Mouse (Mus musculus) heart, embryonic 14.5 days (tissue): Measurements from ENCODE around the gene Vmn1r54. TPM values are rescaled to one million over a fixed set of nuclear protein-coding genes. Genes with fewer than 3 reads are reported as not detected.
"Not testable (repeated sequence)": the region's sequence is repeated elsewhere in the genome, so short reads cannot be mapped to it uniquely, and the experiment has no call there.

Source experiments
- ATAC-seq: fragments of 200-750 bp; cut with Nextera tagmentation; 2 replicates; pipeline ENCODE4 v1.8.0; 2017; ENCODE audit warnings: low read depth, moderate TSS enrichment; ENCODE audit not compliant: insufficient number of reproducible peaks, insufficient read depth, low FRiP score
- H3K27ac ChIP-seq, 2 experiments: fragments of 200-500 bp in 1 of 2; fragments of 300-500 bp in 1 of 2; sonication (generic) in 1 of 2; replicated peaks in 1 of 2; 2 replicates each; pipeline ENCODE4 v1.5.1; 2012 to 2014; ENCODE audit warnings: low read depth in 2 of 2, low read length in 2 of 2, control low read depth in 1 of 2, mild to moderate bottlenecking in 1 of 2, mixed read lengths in 1 of 2; ENCODE audit not compliant: control insufficient read depth in 1 of 2, insufficient read depth in 1 of 2
- H3K27me3 ChIP-seq: fragments of 300-500 bp; sonication (generic); 2 replicates; pipeline ENCODE4 v1.6.1; 2014; ENCODE audit warnings: mild to moderate bottlenecking, low read length, control low read depth; ENCODE audit not compliant: control insufficient read depth, insufficient read depth
- H3K36me3 ChIP-seq: fragments of 300-500 bp; sonication (generic); 2 replicates; pipeline ENCODE4 v1.6.1; 2014; ENCODE audit warnings: mild to moderate bottlenecking, control low read depth, low read length, mixed read lengths; ENCODE audit not compliant: control insufficient read depth, insufficient read depth
- H3K4me1 ChIP-seq, 2 experiments: fragments of 200-500 bp in 1 of 2; fragments of 300-500 bp in 1 of 2; sonication (generic) in 1 of 2; 2 replicates each; pipeline ENCODE4 v1.6.1; 2012 to 2014; ENCODE audit warnings: low read length in 2 of 2, control low read depth in 1 of 2, mixed read lengths in 1 of 2; ENCODE audit not compliant: control insufficient read depth in 2 of 2, insufficient read depth in 2 of 2
- H3K4me2 ChIP-seq: fragments of 300-500 bp; sonication (generic); 2 replicates; pipeline ENCODE4 v1.6.1; 2014; ENCODE audit warnings: mild to moderate bottlenecking, low read length
- H3K4me3 ChIP-seq, 2 experiments: fragments of 200-500 bp in 1 of 2; fragments of 300-500 bp in 1 of 2; sonication (generic) in 1 of 2; 2 replicates each; pipeline ENCODE4 v1.5.1; 2012 to 2014; ENCODE audit warnings: low read length in 2 of 2, mild to moderate bottlenecking in 2 of 2, control low read depth in 1 of 2, low read depth in 1 of 2, moderate library complexity in 1 of 2; ENCODE audit not compliant: control insufficient read depth in 1 of 2, insufficient read depth in 1 of 2
- H3K9ac ChIP-seq: fragments of 300-500 bp; sonication (generic); 2 replicates; pipeline ENCODE4 v1.6.1; 2014; ENCODE audit warnings: mild to moderate bottlenecking, low read length
- H3K9me3 ChIP-seq: fragments of 300-500 bp; sonication (generic); 2 replicates; pipeline ENCODE4 v1.6.1; 2016; ENCODE audit warnings: low read length, control low read depth; ENCODE audit not compliant: control insufficient read depth
- WGBS: fragments of 180-500 bp; shearing (Covaris S2); extraction: QIAGEN DNeasy Blood & Tissue Kit; methylation state at CpG from one replicate; pipeline ENCODE4 v1.1.7; 2014; 5-methylcytosine and 5-hydroxymethylcytosine counted together
- polyA plus RNA-seq: library from polyadenylated mRNA; unstranded; fragments of >200 nt; fragmentation: Nextera tagmentation; extraction: Ambion mirVana; gene quantifications from 2 replicates; pipeline ENCODE4 v1.2.1, GENCODE M21; 2014

Vmn1r54 gene
- polyA plus RNA-seq = not detected in 2 replicates

DNA sequence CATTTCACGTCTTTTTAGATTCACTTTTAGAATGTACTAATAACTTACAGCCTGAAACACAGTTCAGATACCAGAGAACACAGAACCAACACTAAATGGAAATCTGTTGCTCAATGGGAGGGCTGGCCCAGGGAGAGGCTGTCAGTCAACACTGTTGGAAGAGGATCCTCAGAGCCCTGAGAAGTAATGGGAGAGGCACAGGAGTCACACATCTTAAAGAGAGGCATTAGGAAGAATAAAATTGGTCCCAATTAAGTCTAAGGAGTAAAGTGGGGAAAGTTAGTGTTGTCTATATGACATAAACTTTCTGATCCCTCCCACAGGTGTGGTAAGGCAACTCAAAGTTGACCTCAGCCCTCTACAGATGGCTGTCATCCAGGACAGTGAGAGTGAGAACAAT, at the start of gene Vmn1r54:
TSS of gene Vmn1r54 (plus strand) at position 301 of the 400 bp plus-strand sequence.
- Histone ChIP-seq H3K9ac (no peak within 1 kb of the TSS), H3K4me3 (no peak within 1 kb of the TSS), H3K36me3 (no peaks in the 10 kb centered on the region), H3K9me3 (no peaks in the 10 kb centered on the region), H3K4me1 (no peaks in the 10 kb centered on the region), H3K27me3 (no peaks in the 10 kb centered on the region), H3K4me2 (no peak within 1 kb of the TSS), H3K27ac (no peak within 1 kb of the TSS)
- ATAC-seq = no peak
- WGBS = 39% methylated on average over 1 of the region's 1 CpGs

DNA sequence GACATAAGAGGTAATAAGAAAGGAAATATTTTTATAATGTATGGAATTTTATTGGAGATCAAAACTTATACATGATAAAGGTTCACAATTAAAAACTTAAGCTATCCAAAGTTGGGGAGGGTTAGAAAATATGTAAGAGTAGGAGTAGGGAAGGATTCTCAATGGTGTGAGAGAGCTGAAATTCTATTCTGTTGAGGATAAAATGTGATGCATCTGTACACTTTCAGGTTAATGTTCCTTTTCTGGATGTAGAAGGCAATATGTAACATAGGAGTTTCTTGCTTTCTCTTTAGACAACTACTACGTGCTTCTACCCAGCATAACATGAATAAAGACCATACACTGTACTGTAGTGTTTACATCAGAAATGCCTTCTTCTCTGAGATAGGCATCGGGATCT, 43.6 kb upstream of the Vmn1r54 start, which contains the start of gene V1ra8:
TSS of gene V1ra8 (plus strand) at position 301 of the 400 bp plus-strand sequence.
- H3K36me3 ChIP-seq, H3K4me1 ChIP-seq, H3K9me3 ChIP-seq, H3K4me2 ChIP-seq, H3K9ac ChIP-seq, H3K27me3 ChIP-seq, H3K4me3 ChIP-seq, H3K27ac ChIP-seq, ATAC-seq: not testable (repeated sequence)
- 69% methylated on average over 1 of the region's 2 CpGs for WGBS

DNA sequence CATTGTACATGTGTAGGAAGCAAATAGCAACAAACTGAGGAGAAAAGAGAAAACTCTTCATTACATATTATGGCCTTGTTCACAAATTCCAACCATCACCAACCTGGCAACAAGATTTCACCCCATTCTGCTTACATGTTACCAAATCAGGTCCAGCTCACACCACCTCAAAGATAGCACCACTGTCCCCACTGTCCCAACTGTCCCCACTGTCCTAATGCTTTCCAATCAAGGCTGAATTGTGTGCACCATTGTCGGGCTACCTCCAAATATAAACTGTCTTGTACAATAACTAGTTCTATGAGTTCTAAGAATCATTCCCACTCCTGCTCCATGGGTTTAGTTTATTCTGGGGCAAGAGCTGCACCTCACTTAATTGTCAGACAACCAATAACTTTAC, 21.8 kb upstream of the Vmn1r54 start, which contains the start of gene Vmn1r53:
TSS of gene Vmn1r53 (minus strand) at position 101 of the 400 bp plus-strand sequence.
- no peak within 1 kb of the TSS for H3K4me3 ChIP-seq
- ATAC-seq = no peak
- H3K9me3 ChIP-seq = peaks cover 12% of the 10 kb centered on the region
- WGBS = 76% methylated on average over 1 of the region's 1 CpGs
- H3K36me3 ChIP-seq = no peaks in the 10 kb centered on the region
- no peak within 1 kb of the TSS for H3K27ac ChIP-seq
- no peaks in the 10 kb centered on the region for H3K4me1 ChIP-seq
- H3K9ac ChIP-seq = no peak within 1 kb of the TSS
- no peak within 1 kb of the TSS for H3K4me2 ChIP-seq
- H3K27me3 ChIP-seq = no peaks in the 10 kb centered on the region

DNA sequence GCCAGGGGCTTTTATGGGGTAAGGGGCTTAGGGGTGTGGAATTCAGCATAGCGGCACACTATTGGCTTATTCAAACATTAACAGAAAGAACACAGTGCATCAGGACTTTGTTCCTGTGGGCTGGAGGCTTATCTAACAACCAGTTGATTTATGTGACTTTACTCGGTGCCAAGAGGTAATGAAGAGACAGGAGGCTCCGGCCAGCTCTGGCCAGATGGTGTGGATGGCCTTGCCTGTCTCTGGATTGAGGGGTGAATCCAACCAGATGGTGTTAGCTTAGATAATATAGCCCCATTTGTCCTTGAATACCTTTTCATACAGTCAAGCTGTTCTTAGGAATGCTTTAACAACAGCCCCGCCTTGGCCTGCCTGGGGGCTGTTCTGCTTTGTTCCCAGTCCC, 14.0 kb upstream of the Vmn1r54 start:
- not testable (repeated sequence) for H3K4me2 ChIP-seq, H3K9ac ChIP-seq, H3K27ac ChIP-seq, H3K36me3 ChIP-seq, ATAC-seq, H3K27me3 ChIP-seq, H3K4me1 ChIP-seq, H3K4me3 ChIP-seq
- H3K9me3 ChIP-seq = peaks cover 13% of the 10 kb centered on the region
- WGBS = 79% methylated on average over 4 of the region's 4 CpGs

DNA sequence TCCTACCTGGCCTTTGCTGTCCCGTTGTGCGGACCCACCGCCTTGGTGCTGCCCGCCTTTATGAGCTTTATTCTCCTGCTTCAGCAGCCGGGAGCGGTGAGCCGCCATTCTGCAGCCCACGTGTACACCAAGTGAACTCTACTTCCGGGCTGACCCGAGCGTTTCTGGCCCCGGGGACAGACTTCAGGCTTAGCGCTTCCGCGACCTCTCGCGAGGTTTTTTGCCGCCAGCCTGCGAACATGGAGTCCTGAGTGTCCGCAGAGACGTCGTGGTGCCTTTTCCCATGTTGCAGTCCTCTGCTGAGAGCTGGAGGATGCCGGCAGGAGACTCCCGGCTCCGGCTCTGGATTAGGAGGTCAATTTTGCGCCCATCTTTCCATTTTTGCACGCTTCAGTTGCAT, 13.4 kb upstream of the Vmn1r54 start:
- no peak overlapping the region for H3K9ac ChIP-seq
- no peak overlapping the region for H3K27ac ChIP-seq
- no peaks in the 10 kb centered on the region for H3K36me3 ChIP-seq
- no peaks in the 10 kb centered on the region for H3K27me3 ChIP-seq
- H3K4me3 ChIP-seq = no peak overlapping the region
- H3K4me2 ChIP-seq = no peak overlapping the region
- WGBS = 53% methylated on average over 27 of the region's 27 CpGs
- no peak for ATAC-seq
- peaks cover 11% of the 10 kb centered on the region; the same call in 1 of the 2 replicates for H3K9me3 ChIP-seq
- no peaks in the 10 kb centered on the region for H3K4me1 ChIP-seq

DNA sequence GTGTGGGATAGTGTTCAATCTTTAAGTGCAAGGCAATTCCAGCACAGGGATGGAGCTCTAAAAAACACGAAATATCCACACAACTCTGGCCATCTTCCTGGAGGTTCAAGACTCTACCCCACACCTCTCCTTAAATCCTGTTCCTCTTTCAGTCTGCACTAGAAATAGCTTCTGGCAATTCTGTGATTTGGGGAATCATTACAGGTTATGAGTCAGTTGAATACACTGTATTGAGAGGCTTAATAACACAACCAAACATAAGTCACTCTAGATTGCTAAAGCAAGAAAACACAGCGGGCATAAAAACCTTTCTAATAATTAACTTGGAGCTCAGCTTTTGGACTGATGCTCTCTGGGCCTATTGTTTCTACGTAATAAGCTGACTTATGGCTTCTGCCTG, 2.1 kb upstream of the Vmn1r54 start:
- WGBS = 71% methylated on average over 3 of the region's 3 CpGs
- H3K4me2 ChIP-seq = no peak overlapping the region
- no peak for ATAC-seq
- no peak overlapping the region for H3K27ac ChIP-seq
- no peak overlapping the region for H3K4me3 ChIP-seq
- no peaks in the 10 kb centered on the region for H3K4me1 ChIP-seq
- no peak overlapping the region for H3K9ac ChIP-seq
- H3K9me3 ChIP-seq = no peaks in the 10 kb centered on the region
- no peaks in the 10 kb centered on the region for H3K36me3 ChIP-seq
- no peaks in the 10 kb centered on the region for H3K27me3 ChIP-seq

DNA sequence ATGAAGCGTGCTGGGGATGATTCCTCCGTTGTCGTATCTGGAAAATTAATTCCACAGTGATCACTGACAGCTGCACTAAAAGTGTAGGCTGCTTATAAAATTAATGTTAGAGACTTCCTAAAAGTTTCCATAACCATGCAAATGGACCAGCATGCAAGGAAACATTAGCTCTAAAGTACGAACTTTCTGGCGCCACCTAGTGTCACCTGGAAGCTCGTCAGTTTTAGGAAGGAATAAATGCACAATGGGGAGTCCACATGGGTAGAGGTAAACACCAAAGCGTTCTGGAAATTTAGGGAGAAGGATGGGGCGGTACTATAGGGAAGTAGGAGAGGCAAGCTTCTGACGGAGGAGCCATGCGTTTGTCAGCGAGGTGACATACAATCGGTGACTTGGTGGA, 42.2 kb downstream of the Vmn1r54 start:
- Histone ChIP-seq H3K4me3 (no peak overlapping the region), H3K9ac (no peak overlapping the region), H3K4me2 (no peak overlapping the region), H3K27me3 (no peaks in the 10 kb centered on the region), H3K36me3 (no peaks in the 10 kb centered on the region), H3K4me1 (no peaks in the 10 kb centered on the region), H3K27ac (no peak overlapping the region), H3K9me3 (no peaks in the 10 kb centered on the region)
- 54% methylated on average over 12 of the region's 12 CpGs for WGBS
- no peak for ATAC-seq

DNA sequence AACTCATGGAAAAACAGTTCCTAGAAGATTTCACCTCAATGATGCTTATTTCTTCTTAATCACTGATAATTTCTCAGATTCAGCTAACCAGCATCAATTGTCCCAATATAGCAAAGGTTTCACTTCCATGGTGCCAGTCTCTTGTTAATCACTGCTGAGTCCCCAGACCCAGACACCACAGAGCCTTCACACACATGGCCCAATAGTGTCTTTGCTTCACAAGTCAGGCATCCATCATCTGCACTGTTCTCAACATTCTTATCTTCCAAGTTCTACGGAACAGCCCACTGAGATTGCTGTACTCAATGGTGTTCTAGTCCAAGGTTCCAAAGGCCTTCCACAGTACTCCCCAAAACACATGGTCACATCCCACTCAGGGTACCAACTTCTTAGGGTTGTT, 54.8 kb downstream of the Vmn1r54 start, which contains the start of gene BC048671:
TSS of gene BC048671 (plus strand) at position 301 of the 400 bp plus-strand sequence.
- ATAC-seq = no peak
- WGBS = 85% methylated on average over 1 of the region's 1 CpGs
- no peak within 1 kb of the TSS for H3K9ac ChIP-seq

More for the DNA sequence above, 54.8 kb downstream of the Vmn1r54 start, which contains the start of gene BC048671:
- H3K9me3 ChIP-seq = peaks cover 1% of the 10 kb centered on the region; the same call in 1 of the 2 replicates
- H3K36me3 ChIP-seq = no peaks in the 10 kb centered on the region
- H3K27me3 ChIP-seq = no peaks in the 10 kb centered on the region
- H3K4me1 ChIP-seq = no peaks in the 10 kb centered on the region
- H3K4me3 ChIP-seq = no peak within 1 kb of the TSS
- no peak within 1 kb of the TSS for H3K27ac ChIP-seq
- H3K4me2 ChIP-seq = no peak within 1 kb of the TSS
